Mouse (Mus musculus) liver, adult 2 months (tissue): ENCODE measurements around the gene Ppp1r13b.

ENCODE experiments used
- CTCF ChIP-seq: fragments of 200-500 bp; IDR thresholded peaks from 2 replicates; pipeline ENCODE4 v1.5.1; 2011; ENCODE audit warnings: low read depth, low read length, control low read depth
- POLR2A ChIP-seq: fragments of 200-500 bp; IDR thresholded peaks from 2 replicates; pipeline ENCODE4 v1.6.1; 2011; ENCODE audit warnings: low read length, control low read depth; ENCODE audit not compliant: insufficient read depth; ENCODE audit errors: extremely low read depth

- no peak for TF ChIP-seq CTCF
- no peak for TF ChIP-seq POLR2A
Measured at GRCm38 (mm10) chr12:111914031-111914430, 6.1 kb upstream of the Ppp1r13b start.
